Mouse (Mus musculus) retina, postnatal 7 days (tissue): ENCODE measurements around the gene Myt1l.

Experiments used
- DNase-seq: peaks from one replicate; pipeline ENCODE4 v3.0.0-alpha.2; 2012; ENCODE audit warnings: low read depth, low spot score

Gene Myt1l

GRCm38 (mm10) chr12:29569311-29569710 is 41.1 kb downstream of the Myt1l start:
- no peak for DNase-seq

GRCm38 (mm10) chr12:29570351-29570750 is 42.2 kb downstream of the Myt1l start:
- DNase-seq: no peak

- no peak for DNase-seq
Observed at GRCm38 (mm10) chr12:29571613-29572012, 43.4 kb downstream of the Myt1l start.

GRCm38 (mm10) chr12:29593787-29594186 is 65.6 kb downstream of the Myt1l start:
- no peak for DNase-seq

GRCm38 (mm10) chr12:29599916-29600315 is 71.7 kb downstream of the Myt1l start:
- DNase-seq: no peak

GRCm38 (mm10) chr12:29601223-29601622 is 73.0 kb downstream of the Myt1l start:
- no peak for DNase-seq

- DNase-seq: no peak
Observed at GRCm38 (mm10) chr12:29604659-29605058, 76.5 kb downstream of the Myt1l start.

- DNase-seq: no peak
Observed at GRCm38 (mm10) chr12:29605124-29605523, 76.9 kb downstream of the Myt1l start.

- no peak for DNase-seq
Observed at GRCm38 (mm10) chr12:29606221-29606620, 78.0 kb downstream of the Myt1l start.

GRCm38 (mm10) chr12:29617746-29618145 is 89.6 kb downstream of the Myt1l start:
- no peak for DNase-seq

- DNase-seq: no peak
Observed at GRCm38 (mm10) chr12:29621530-29621929, 93.3 kb downstream of the Myt1l start.

GRCm38 (mm10) chr12:29627956-29628750 is 100.0 kb downstream of the Myt1l start:
- DNase-seq: peak; percentile 4

- no peak for DNase-seq
Observed at GRCm38 (mm10) chr12:29629875-29630538, 101.8 kb downstream of the Myt1l start.

- DNase-seq: no peak
Observed at GRCm38 (mm10) chr12:29634509-29634908, 106.3 kb downstream of the Myt1l start.

GRCm38 (mm10) chr12:29639543-29640196 is 111.5 kb downstream of the Myt1l start:
- DNase-seq: no peak

GRCm38 (mm10) chr12:29640201-29640600 is 112.0 kb downstream of the Myt1l start:
- DNase-seq: no peak

GRCm38 (mm10) chr12:29642915-29643314 is 114.7 kb downstream of the Myt1l start:
- no peak for DNase-seq

GRCm38 (mm10) chr12:29644091-29644490 is 115.9 kb downstream of the Myt1l start:
- no peak for DNase-seq

GRCm38 (mm10) chr12:29644721-29645120 is 116.5 kb downstream of the Myt1l start:
- no peak for DNase-seq

GRCm38 (mm10) chr12:29649510-29650152 is 121.4 kb downstream of the Myt1l start:
- no peak for DNase-seq

GRCm38 (mm10) chr12:29652516-29652915 is 124.3 kb downstream of the Myt1l start:
- no peak for DNase-seq

- DNase-seq: no peak
Observed at GRCm38 (mm10) chr12:29655197-29655632, 127.0 kb downstream of the Myt1l start.
